Mouse (Mus musculus): ENCODE results near the gene Nfic. TPM values are rescaled to one million over a fixed set of nuclear protein-coding genes. Genes with fewer than 3 reads are reported as not detected.

The Nfic gene
- polyA plus RNA-seq, 2 experiments, result 38.1 to 98.9 TPM

DNA sequence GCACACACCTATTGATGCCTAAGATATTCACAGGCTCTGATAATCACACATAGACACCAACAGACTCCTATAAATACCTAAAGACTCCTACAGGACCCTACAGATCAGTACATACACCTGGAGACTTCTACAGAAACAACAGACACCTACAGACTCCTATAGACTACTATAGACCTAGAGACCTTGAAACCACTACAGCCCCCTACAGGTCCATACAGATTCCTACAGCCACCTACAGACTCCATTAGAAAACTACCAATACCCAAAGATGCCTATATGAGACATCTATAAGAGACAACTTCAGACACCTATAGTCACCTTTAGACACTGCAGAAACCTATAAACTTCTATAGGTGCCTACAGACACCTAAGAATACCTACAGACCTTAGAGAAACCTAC is 14.4 kb downstream of the Nfic start:
- H3K36me3 ChIP-seq (ENCODE audit: control insufficient read depth, insufficient read depth, low read length), result no peaks in the 10 kb centered on the region
- H3K27me3 ChIP-seq (ENCODE audit: control insufficient read depth, insufficient read depth, low read length), result no peaks in the 10 kb centered on the region
- no peak overlapping the region for H3K9ac ChIP-seq (ENCODE audit: low read depth, low read length, severe bottlenecking)
- no peaks in the 10 kb centered on the region for H3K9me3 ChIP-seq (ENCODE audit: control insufficient read depth, low read length)
- no peak overlapping the region for H3K27ac ChIP-seq (replicated peaks; ENCODE audit: low read depth, low read length)
- H3K4me1 ChIP-seq (ENCODE audit: control insufficient read depth, insufficient read depth, low read length), result no peaks in the 10 kb centered on the region
- no peak overlapping the region for H3K4me3 ChIP-seq (replicated peaks; ENCODE audit: low read length)
- H3K4me2 ChIP-seq (replicated peaks; ENCODE audit: low read depth, low read length, severe bottlenecking), result no peak overlapping the region
- no peak for ATAC-seq (ENCODE audit: low FRiP score, low read depth)
- no peak for TF ChIP-seq POLR2A (IDR thresholded peaks at IDR 0.05; ENCODE audit: borderline replicate concordance, extremely low read depth, insufficient read depth, insufficient read length)
- DNase-seq (ENCODE audit: low spot score), result no peak

DNA sequence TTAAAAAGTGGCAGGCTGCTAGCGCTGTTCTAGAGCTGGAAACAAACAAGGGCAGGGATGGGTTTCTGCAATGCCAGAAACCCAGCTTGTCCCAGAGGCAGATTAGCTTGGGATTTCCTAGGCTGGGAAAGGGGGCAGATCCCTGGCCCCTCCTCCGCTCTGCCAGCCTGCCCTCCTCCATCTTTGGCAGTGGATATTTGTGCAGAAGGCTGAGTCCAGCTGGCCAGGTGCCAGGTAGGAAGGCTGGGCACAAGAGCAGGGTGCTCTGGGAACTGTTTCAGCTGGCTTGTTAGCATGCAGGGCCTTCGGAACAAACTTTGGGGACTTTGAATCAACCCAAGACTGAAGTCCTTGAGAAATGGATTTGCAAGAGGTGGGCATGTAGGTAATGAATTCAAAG is 20.0 kb downstream of the Nfic start:
- Histone ChIP-seq H3K4me1 (ENCODE audit: control insufficient read depth, insufficient read depth, low read length) (peaks cover 14% of the 10 kb centered on the region), H3K27ac (replicated peaks; ENCODE audit: low read depth, low read length) (no peak overlapping the region), H3K9ac (ENCODE audit: low read depth, low read length, severe bottlenecking) (0 out of 2 replicates have a peak overlapping the region, but pooled peaks have one; percentile 16), H3K9me3 (ENCODE audit: control insufficient read depth, low read length) (no peaks in the 10 kb centered on the region), H3K4me2 (replicated peaks; ENCODE audit: low read depth, low read length, severe bottlenecking) (no peak overlapping the region), H3K36me3 (ENCODE audit: control insufficient read depth, insufficient read depth, low read length) (no peaks in the 10 kb centered on the region), H3K27me3 (ENCODE audit: control insufficient read depth, insufficient read depth, low read length) (no peaks in the 10 kb centered on the region), H3K4me3 (replicated peaks; ENCODE audit: low read length) (no peak overlapping the region)
- no peak for ATAC-seq (ENCODE audit: low FRiP score, low read depth)
- no peak for TF ChIP-seq POLR2A (IDR thresholded peaks at IDR 0.05; ENCODE audit: borderline replicate concordance, extremely low read depth, insufficient read depth, insufficient read length)
- DNase-seq (ENCODE audit: low spot score), result no peak
- whole genome bisulfite sequencing, result 72% methylated on average over 3 of the region's 3 CpGs

DNA sequence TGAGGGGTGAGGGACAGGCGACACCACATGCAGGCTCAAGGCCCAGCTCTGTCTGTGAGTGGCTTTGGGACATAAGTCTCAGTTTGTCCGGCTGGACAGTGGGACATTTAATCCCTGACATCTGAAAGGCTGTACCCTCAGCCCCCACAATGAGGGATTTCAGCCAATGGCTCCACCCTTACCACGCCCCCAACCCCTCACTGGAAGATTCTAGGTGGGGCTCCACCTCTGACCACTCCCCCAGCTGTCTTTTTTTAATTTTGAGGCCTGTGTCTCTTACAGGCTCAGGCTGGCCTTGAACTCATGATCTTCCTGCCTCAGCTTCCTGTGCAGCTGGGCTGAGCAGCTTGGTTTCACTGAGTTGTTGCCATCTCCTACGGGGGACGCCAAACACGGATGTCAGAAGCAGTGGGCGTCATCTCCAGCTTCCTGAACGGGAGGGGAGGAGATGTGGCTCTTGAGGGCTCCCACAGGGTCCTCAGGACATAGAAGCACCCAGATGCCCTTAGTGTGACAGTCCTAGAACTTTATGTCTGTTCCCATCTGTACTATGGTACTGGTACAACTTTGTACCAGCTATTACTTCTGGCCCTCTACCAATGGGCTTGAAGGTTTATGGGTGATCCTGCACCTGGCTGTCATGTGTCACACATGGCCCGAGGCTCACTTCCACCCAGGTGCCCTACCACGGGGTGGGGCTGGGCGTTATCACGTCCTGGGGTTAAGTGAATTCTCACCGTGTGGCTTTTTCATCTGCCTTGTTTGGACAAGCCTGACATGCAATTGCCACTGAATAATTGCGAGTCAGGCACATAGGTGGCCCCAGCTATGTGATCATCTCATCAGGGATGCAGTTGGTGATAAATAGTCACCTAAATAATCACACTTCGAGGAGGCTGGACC is 20.8 kb downstream of the Nfic start:
- TF ChIP-seq POLR2A (IDR thresholded peaks at IDR 0.05; ENCODE audit: borderline replicate concordance, extremely low read depth, insufficient read depth, insufficient read length), result no peak
- no peak overlapping the region for H3K4me2 ChIP-seq (replicated peaks; ENCODE audit: low read depth, low read length, severe bottlenecking)
- H3K36me3 ChIP-seq (ENCODE audit: control insufficient read depth, insufficient read depth, low read length), result no peaks in the 10 kb centered on the region
- no peak overlapping the region for H3K27ac ChIP-seq (replicated peaks; ENCODE audit: low read depth, low read length)
- no peaks in the 10 kb centered on the region for H3K9me3 ChIP-seq (ENCODE audit: control insufficient read depth, low read length)
- no peak overlapping the region for H3K4me3 ChIP-seq (replicated peaks; ENCODE audit: low read length)
- H3K27me3 ChIP-seq (ENCODE audit: control insufficient read depth, insufficient read depth, low read length), result no peaks in the 10 kb centered on the region
- H3K4me1 ChIP-seq (ENCODE audit: control insufficient read depth, insufficient read depth, low read length), result peaks cover 15% of the 10 kb centered on the region
- WGBS, result 52% methylated on average over 15 of the region's 15 CpGs
- ATAC-seq (ENCODE audit: low FRiP score, low read depth) (no peak), DNase-seq (ENCODE audit: low spot score) (no peak)
- H3K9ac ChIP-seq (ENCODE audit: low read depth, low read length, severe bottlenecking), result no peak overlapping the region

DNA sequence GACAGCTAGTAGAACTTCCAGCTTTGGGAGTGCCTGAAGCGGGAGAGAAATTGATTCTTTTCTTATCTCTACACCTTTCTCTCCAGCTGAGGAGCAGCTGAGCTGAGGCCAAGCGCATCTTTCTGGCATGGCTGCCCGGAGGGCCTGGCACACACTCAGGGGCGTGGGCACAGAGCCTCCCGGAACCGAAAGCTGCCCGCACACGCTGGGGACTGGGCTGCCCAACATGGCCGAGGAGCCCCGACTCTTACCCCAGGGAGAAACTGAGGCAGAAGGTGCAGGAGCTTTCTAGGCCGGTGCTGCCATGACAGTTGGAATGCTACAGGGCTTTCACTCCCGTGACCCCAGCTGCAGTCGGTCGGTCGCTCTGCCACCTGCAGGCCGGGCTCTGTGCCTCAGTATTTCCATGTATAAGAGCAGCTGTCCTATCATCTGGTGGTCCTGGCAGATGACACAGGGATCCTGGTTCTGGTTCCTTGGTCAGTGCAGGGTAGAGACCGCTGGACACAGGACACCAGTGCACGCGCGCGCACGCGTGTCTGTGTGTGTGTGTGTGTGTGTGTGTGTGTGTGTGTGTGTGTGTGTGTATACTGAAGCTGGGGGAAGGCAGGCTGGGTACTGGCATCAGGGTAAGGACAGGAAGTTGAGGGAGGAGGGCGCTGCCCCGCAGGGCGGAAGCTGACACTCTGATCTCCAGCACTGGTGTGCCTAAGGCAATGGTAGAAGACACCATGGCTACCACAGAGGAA is 21.7 kb downstream of the Nfic start:
- TF ChIP-seq POLR2A (IDR thresholded peaks at IDR 0.05; ENCODE audit: borderline replicate concordance, extremely low read depth, insufficient read depth, insufficient read length), result no peak
- Histone ChIP-seq H3K27ac (replicated peaks; ENCODE audit: low read depth, low read length) (no peak overlapping the region), H3K4me2 (replicated peaks; ENCODE audit: low read depth, low read length, severe bottlenecking) (no peak overlapping the region), H3K4me3 (replicated peaks; ENCODE audit: low read length) (no peak overlapping the region), H3K27me3 (ENCODE audit: control insufficient read depth, insufficient read depth, low read length) (no peaks in the 10 kb centered on the region), H3K36me3 (ENCODE audit: control insufficient read depth, insufficient read depth, low read length) (no peaks in the 10 kb centered on the region), H3K4me1 (ENCODE audit: control insufficient read depth, insufficient read depth, low read length) (peaks cover 17% of the 10 kb centered on the region), H3K9me3 (ENCODE audit: control insufficient read depth, low read length) (no peaks in the 10 kb centered on the region), H3K9ac (ENCODE audit: low read depth, low read length, severe bottlenecking) (no peak overlapping the region)
- DNase-seq (ENCODE audit: low spot score) (no peak), ATAC-seq (ENCODE audit: low FRiP score, low read depth) (no peak)
- WGBS, result 72% methylated on average over 26 of the region's 26 CpGs

DNA sequence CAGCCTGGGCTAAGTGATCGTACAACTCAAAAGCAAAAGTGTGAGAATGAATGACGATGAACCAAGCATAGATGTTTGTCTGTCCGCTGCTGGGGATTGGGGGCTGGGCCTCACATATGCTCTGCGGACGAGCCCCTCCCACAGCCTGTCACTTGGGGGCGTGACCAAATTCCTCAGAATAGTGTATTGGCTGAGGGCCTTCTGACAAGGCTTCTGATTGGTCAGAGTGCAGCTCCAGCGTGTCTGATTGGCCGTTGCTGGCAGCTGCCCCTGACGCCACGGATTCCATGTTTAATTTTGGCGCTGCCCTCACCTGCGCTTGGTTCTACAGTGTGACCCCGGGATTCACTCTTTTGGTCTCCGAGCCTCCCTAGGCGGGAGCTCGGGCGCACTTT is 22.6 kb downstream of the Nfic start:
- DNase-seq (ENCODE audit: low spot score) (peak; percentile 97), ATAC-seq (ENCODE audit: low FRiP score, low read depth) (peak; percentile 88)
- no peak for TF ChIP-seq POLR2A (IDR thresholded peaks at IDR 0.05; ENCODE audit: borderline replicate concordance, extremely low read depth, insufficient read depth, insufficient read length)
- Histone ChIP-seq H3K9ac (ENCODE audit: low read depth, low read length, severe bottlenecking) (no peak overlapping the region), H3K36me3 (ENCODE audit: control insufficient read depth, insufficient read depth, low read length) (no peaks in the 10 kb centered on the region), H3K4me1 (ENCODE audit: control insufficient read depth, insufficient read depth, low read length) (peaks cover 17% of the 10 kb centered on the region), H3K9me3 (ENCODE audit: control insufficient read depth, low read length) (no peaks in the 10 kb centered on the region), H3K27ac (replicated peaks; ENCODE audit: low read depth, low read length) (no peak overlapping the region), H3K27me3 (ENCODE audit: control insufficient read depth, insufficient read depth, low read length) (0 out of 2 replicates have a peak, but pooled peaks cover 2% of the 10 kb centered on the region), H3K4me3 (replicated peaks; ENCODE audit: low read length) (peak overlapping the region; percentile 20), H3K4me2 (replicated peaks; ENCODE audit: low read depth, low read length, severe bottlenecking) (peak overlapping the region; percentile 51)
- 4% methylated on average over 17 of the region's 17 CpGs for WGBS
